Mouse (Mus musculus) kidney, adult 2 months (tissue): Measurements from ENCODE around the gene Epc2. TPM values are rescaled to one million over a fixed set of nuclear protein-coding genes. Genes with fewer than 3 reads are reported as not detected.

Experiments
- DNase-seq: peaks from one replicate; pipeline ENCODE4 v3.0.0; 2021
- H3K27ac ChIP-seq: fragments of 200-500 bp; 2 replicates; pipeline ENCODE4 v1.5.1; 2012; ENCODE audit warnings: low read depth, low read length, control low read depth, inconsistent platforms; ENCODE audit not compliant: insufficient read depth
- H3K27me3 ChIP-seq: fragments of 200-500 bp; replicated peaks from 2 replicates; pipeline ENCODE4 v1.6.1; 2012; ENCODE audit warnings: mild to moderate bottlenecking, moderate library complexity, low read length, inconsistent platforms; ENCODE audit not compliant: control insufficient read depth, insufficient read depth
- H3K36me3 ChIP-seq: fragments of 200-500 bp; 2 replicates; pipeline ENCODE4 v1.6.1; 2012; ENCODE audit warnings: mild to moderate bottlenecking, moderate library complexity, low read length, inconsistent platforms; ENCODE audit not compliant: control insufficient read depth, insufficient read depth
- H3K4me1 ChIP-seq: fragments of 200-500 bp; 2 replicates; pipeline ENCODE4 v1.6.1; 2011; ENCODE audit warnings: low read length; ENCODE audit not compliant: control insufficient read depth, insufficient read depth
- H3K4me3 ChIP-seq: fragments of 200-500 bp; 2 replicates; pipeline ENCODE4 v1.5.1; 2011; ENCODE audit warnings: mild to moderate bottlenecking, low read depth, low read length, control low read depth; ENCODE audit not compliant: insufficient read depth
- CTCF ChIP-seq: fragments of 200-500 bp; conservative IDR thresholded peaks from 2 replicates; pipeline ENCODE4 v1.5.1; 2011; ENCODE audit warnings: low read depth, mild to moderate bottlenecking, control low read depth, low read length, moderate library complexity, mixed read lengths; ENCODE audit not compliant: insufficient read depth, insufficient read length
- POLR2A ChIP-seq: fragments of 200-500 bp; IDR thresholded peaks from one replicate; pipeline ENCODE4 v1.6.1; 2011; ENCODE audit warnings: low read depth, low read length, control low read depth
- WGBS: fragments of 180-500 bp; shearing (Covaris S2); methylation state at CpG from one replicate; pipeline ENCODE4 v1.1.7; 2018; 5-methylcytosine and 5-hydroxymethylcytosine counted together
- polyA plus RNA-seq: library from polyadenylated mRNA; depleted of rRNA; stranded (reverse); fragments of >200 nt; gene quantifications from 2 replicates; pipeline ENCODE4 v1.2.3, GENCODE M21; 2012

Epc2 gene
- polyA plus RNA-seq, 1 experiment = 6.0 TPM

DNA sequence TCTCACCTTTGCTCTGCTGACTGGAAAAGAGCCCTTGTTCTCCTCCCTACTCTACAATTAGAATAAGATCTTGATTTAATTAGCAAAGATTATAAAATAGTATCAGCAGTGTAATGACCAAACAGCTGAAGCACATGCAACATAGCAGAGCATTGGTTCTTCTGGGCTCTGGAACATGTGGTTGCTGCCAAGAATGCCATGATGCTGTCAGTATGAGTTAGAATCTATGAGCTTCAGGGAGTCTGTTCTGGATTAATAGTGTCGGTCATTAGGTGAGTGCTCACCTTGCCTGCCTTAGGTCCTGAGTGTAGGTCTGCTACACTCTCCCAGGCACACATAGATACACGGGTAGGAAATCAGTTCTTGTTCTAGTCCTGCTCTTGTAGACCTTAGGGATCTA is 69.1 kb downstream of the Epc2 start:
- Histone ChIP-seq H3K27me3 (no peaks in the 10 kb centered on the region), H3K4me3 (no peak overlapping the region), H3K4me1 (peaks cover 6% of the 10 kb centered on the region; the same call in 1 of the 2 replicates), H3K36me3 (no peaks in the 10 kb centered on the region), H3K27ac (no peak overlapping the region)
- TF ChIP-seq POLR2A (no peak), CTCF (no peak)
- WGBS = 78% methylated on average over 2 of the region's 2 CpGs
- DNase-seq = no peak

DNA sequence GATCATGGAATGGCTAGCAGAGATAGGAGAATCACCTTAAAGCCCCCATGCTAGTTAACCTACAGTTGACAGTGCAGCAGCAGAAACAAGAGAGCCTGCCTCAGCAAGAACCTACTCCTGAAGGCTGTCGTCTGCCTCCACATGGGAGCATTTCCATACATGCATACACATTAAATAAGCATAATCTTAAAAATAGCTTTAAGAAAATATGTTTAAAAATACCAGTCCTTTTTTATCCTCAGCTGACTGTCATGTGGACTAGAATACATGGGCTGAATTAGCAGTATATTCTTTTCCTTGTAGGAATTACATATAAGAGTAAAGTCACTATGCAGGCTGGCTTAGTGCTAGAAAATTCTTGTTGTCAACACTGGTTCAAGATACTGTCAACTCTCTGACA is 69.7 kb downstream of the Epc2 start:
- Histone ChIP-seq H3K4me3 (no peak overlapping the region), H3K27me3 (no peaks in the 10 kb centered on the region), H3K36me3 (no peaks in the 10 kb centered on the region), H3K4me1 (0 out of 2 replicates have a peak, but pooled peaks cover 2% of the 10 kb centered on the region), H3K27ac (no peak overlapping the region)
- no peak for DNase-seq
- WGBS = 89% methylated on average over 1 of the region's 1 CpGs
- TF ChIP-seq CTCF (no peak), POLR2A (no peak)

DNA sequence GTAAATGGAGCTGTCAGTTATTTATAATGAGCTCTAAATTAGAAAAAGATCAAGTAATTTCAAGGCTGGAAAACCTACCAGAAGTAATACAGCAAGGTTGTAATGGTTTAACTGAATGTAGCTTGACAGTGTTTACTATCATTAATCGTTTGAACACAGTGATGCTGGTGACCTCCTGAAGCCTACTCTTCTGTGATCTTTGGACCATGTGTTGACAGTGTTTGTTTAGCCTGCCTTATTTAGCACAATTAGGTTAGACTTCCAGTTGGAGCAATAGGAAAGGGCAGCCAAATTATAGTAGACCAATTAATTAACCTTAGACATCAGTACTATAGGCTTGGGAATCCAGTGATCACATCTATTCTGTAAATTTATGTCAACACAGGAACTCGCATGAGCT is 70.3 kb downstream of the Epc2 start:
- no peak overlapping the region for H3K27ac ChIP-seq
- H3K4me3 ChIP-seq = no peak overlapping the region
- TF ChIP-seq POLR2A (no peak), CTCF (no peak)
- no peaks in the 10 kb centered on the region for H3K27me3 ChIP-seq
- WGBS = 41% methylated on average over 2 of the region's 2 CpGs
- H3K36me3 ChIP-seq = no peaks in the 10 kb centered on the region
- DNase-seq = no peak
- no peaks in the 10 kb centered on the region for H3K4me1 ChIP-seq

DNA sequence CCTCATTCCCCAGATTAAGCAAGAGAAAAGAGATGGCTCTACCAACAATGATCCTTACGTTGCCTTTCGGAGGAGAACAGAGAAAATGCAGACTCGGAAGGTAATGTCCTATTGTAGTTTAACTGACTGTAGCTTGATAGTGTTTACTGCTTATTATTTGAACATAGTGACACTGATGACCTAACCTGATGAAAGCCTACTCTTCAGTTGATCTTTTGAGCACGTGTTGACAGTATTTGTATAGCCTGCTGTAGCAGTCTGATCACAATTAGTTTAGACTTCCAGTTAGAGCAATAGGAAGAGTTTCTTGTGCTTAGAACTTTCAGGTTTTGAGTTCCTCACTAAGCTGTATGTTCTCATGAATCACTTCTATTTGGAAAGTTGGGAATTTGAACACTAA is 71.3 kb downstream of the Epc2 start:
- no peak for DNase-seq
- TF ChIP-seq POLR2A (no peak), CTCF (no peak)
- Histone ChIP-seq H3K36me3 (no peaks in the 10 kb centered on the region), H3K27ac (no peak overlapping the region), H3K4me3 (no peak overlapping the region), H3K4me1 (no peaks in the 10 kb centered on the region), H3K27me3 (no peaks in the 10 kb centered on the region)
- WGBS = 90% methylated on average over 4 of the region's 4 CpGs

DNA sequence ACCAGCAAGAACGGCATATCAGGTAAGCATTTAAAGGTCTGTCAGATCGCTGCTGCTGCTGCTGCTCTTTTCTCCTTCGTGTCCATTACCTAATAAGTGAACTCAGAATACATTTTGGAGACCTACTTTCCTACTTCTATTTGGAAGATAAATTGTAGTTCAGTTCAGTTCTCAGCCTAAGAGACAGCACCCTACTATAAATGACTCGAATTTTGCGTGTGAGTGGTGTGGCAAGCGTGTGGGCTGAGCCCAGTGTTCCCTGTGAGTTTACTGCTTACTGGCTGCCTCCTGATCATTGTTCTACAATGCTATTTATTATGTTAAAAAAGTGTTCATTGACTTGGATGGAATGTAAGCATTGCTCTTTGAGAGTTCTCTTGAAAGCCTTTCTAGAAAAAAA is 85.9 kb downstream of the Epc2 start:
- no peak for DNase-seq
- H3K4me1 ChIP-seq = 0 out of 2 replicates have a peak, but pooled peaks cover 3% of the 10 kb centered on the region
- H3K4me3 ChIP-seq = no peak overlapping the region
- no peak for TF ChIP-seq POLR2A
- no peak for TF ChIP-seq CTCF
- no peaks in the 10 kb centered on the region for H3K27me3 ChIP-seq
- H3K27ac ChIP-seq = no peak overlapping the region
- H3K36me3 ChIP-seq = peaks cover 4% of the 10 kb centered on the region
- WGBS = 85% methylated on average over 6 of the region's 6 CpGs

DNA sequence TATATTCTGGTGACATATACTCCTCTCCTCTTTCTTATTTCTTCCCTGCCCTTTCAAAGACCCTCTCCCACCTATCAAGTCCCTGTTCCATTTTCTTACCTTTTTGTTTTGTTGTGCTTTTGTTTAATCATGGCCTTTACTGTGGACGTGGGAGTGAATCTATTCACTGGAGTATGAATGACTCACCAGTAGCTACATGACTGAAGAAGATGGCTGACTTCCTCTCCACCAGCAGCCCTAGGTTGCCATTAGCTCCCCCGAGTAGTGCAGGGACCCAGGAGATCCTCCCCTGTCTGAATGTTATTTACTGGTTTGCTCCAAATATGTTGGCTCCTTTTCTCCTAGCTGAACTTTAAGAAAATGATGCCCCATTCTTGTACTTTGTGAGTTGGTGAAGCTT is 86.8 kb downstream of the Epc2 start:
- Histone ChIP-seq H3K27ac (no peak overlapping the region), H3K27me3 (no peaks in the 10 kb centered on the region), H3K36me3 (peaks cover 4% of the 10 kb centered on the region), H3K4me3 (no peak overlapping the region), H3K4me1 (0 out of 2 replicates have a peak, but pooled peaks cover 3% of the 10 kb centered on the region)
- DNase-seq = no peak
- WGBS = 57% methylated on average over 2 of the region's 2 CpGs
- TF ChIP-seq POLR2A = no peak
- TF ChIP-seq CTCF = no peak

DNA sequence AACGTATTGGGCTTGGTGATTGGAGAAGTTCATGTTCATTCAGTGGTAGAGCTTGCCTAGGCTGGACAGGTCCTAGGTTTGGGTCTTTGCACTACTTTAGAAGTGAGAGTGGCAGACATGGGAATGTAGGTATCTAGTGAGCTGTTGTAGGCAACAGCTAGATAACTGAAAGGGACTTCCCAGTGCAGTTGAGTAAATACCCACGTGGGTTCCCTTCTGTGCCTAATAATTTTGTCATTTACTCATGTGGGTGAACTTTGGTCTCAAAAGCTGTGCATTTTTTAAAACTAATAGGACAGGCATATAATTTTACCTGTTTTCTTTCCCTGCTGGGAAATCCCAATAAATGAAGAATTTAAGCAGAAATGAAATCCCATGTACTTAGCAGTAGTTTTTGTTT is 88.5 kb downstream of the Epc2 start:
- WGBS = 83% methylated on average over 2 of the region's 2 CpGs
- no peaks in the 10 kb centered on the region for H3K27me3 ChIP-seq
- no peak overlapping the region for H3K27ac ChIP-seq
- H3K4me1 ChIP-seq = 0 out of 2 replicates have a peak, but pooled peaks cover 3% of the 10 kb centered on the region
- TF ChIP-seq CTCF (no peak), POLR2A (no peak)
- H3K36me3 ChIP-seq = peaks cover 4% of the 10 kb centered on the region
- DNase-seq = no peak
- no peak overlapping the region for H3K4me3 ChIP-seq

DNA sequence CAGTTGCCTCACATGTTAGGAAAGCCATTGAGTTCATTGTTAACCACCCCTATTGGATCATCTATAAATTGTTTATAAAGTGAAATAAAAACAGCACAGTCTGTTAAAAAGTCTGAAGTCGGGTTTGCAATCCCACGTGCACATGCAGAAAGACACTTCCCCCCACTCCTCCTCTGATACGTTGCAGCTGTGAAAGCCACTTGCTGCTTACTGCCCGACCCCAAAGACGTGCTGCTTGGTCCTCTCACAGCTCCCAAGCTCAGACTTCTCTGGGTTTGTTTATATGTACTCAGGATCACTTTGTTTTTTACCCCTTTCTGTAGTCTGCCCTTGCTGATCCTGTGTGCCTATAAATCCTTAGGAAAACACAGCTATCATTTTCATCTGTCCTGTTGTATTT is 96.5 kb downstream of the Epc2 start:
- Histone ChIP-seq H3K36me3 (no peaks in the 10 kb centered on the region; the same call in none of the 2 replicates), H3K4me3 (no peak overlapping the region), H3K4me1 (no peaks in the 10 kb centered on the region), H3K27ac (no peak overlapping the region), H3K27me3 (no peaks in the 10 kb centered on the region)
- TF ChIP-seq POLR2A (no peak), CTCF (no peak)
- DNase-seq = no peak
- 60% methylated on average over 5 of the region's 5 CpGs for WGBS
